Mouse (Mus musculus) CH12.LX (cell line): ENCODE results near the gene Enpp1. TPM values are rescaled to one million over a fixed set of nuclear protein-coding genes. Genes with fewer than 3 reads are reported as not detected.
A peak's percentile ranks its signal among the peaks of the same experiment; 100 is the strongest.

ENCODE experiments used
- DNase-seq: peaks from one replicate; pipeline ENCODE4 v3.0.0-alpha.2; 2013; ENCODE audit errors: extremely low read depth
- H3K27ac ChIP-seq: 2 replicates; pipeline ENCODE4 v1.5.1; 2012; ENCODE audit warnings: low read depth, mild to moderate bottlenecking, control low read depth, moderate library complexity; ENCODE audit not compliant: insufficient read depth
- H3K27me3 ChIP-seq: replicated peaks from 2 replicates; pipeline ENCODE3; 2012; ENCODE audit warnings: inconsistent platforms
- H3K36me3 ChIP-seq, 2 experiments: replicated peaks in 1 of 2; 2 replicates each; pipeline versions ENCODE3 to v1.6.1; 2012; ENCODE audit warnings: inconsistent platforms in 1 of 2, low read length in 1 of 2, mild to moderate bottlenecking in 1 of 2, mixed read lengths in 1 of 2, moderate library complexity in 1 of 2; ENCODE audit not compliant: control insufficient read depth in 1 of 2, insufficient read depth in 1 of 2
- H3K4me1 ChIP-seq, 2 experiments: 2 replicates each; pipeline ENCODE4 v1.6.1; 2012; ENCODE audit warnings: inconsistent platforms in 1 of 2, moderate library complexity in 1 of 2; ENCODE audit not compliant: insufficient read depth in 2 of 2, control insufficient read depth in 1 of 2
- H3K4me2 ChIP-seq: 2 replicates; pipeline ENCODE4 v1.6.1; 2012; ENCODE audit warnings: low read depth, mild to moderate bottlenecking, control low read depth; ENCODE audit not compliant: poor library complexity, insufficient read depth, severe bottlenecking
- H3K4me3 ChIP-seq, 3 experiments: fragments of 150-350 bp in 1 of 3; sonication (generic) in 1 of 3; replicated peaks in 1 of 3; 2 replicates each; pipeline versions ENCODE3 to v1.5.1; 2011 to 2012; ENCODE audit warnings: low read depth in 2 of 3, low read length in 2 of 3, mild to moderate bottlenecking in 2 of 3, moderate library complexity in 2 of 3, control low read depth in 1 of 3, improper control_type of control experiment in 1 of 3, inconsistent platforms in 1 of 3, mixed read lengths in 1 of 3; ENCODE audit not compliant: poor library complexity in 1 of 3
- H3K79me2 ChIP-seq: replicated peaks from 2 replicates; pipeline ENCODE4 v1.6.1; 2012; ENCODE audit warnings: mild to moderate bottlenecking, moderate library complexity; ENCODE audit not compliant: control insufficient read depth, poor library complexity, insufficient read depth, severe bottlenecking; ENCODE audit errors: extremely low read depth
- H3K9ac ChIP-seq: 2 replicates; pipeline ENCODE4 v1.6.1; 2012; ENCODE audit warnings: low read depth, mild to moderate bottlenecking, control low read depth, moderate library complexity; ENCODE audit not compliant: insufficient read depth
- H3K9me3 ChIP-seq: replicated peaks from 2 replicates; pipeline ENCODE3; 2012; ENCODE audit warnings: low read length, inconsistent platforms, mixed read lengths
- EP300 ChIP-seq: IDR thresholded peaks from 2 replicates; pipeline ENCODE4 v1.6.1; 2011; ENCODE audit warnings: low read length, improper control_type of control experiment
- HCFC1 ChIP-seq: IDR thresholded peaks from 2 replicates; pipeline ENCODE4 v1.6.1; 2012; ENCODE audit warnings: low read depth, mild to moderate bottlenecking, inconsistent platforms, low read length, improper control_type of control experiment
- JUN ChIP-seq: IDR thresholded peaks from 2 replicates; pipeline ENCODE4 v1.6.1; 2011; ENCODE audit warnings: low read depth, mild to moderate bottlenecking, low read length, improper control_type of control experiment, moderate library complexity; ENCODE audit not compliant: insufficient read depth
- KAT2A ChIP-seq: IDR thresholded peaks from 2 replicates; pipeline ENCODE4 v1.6.1; 2012; ENCODE audit warnings: low read length, improper control_type of control experiment, inconsistent platforms; ENCODE audit not compliant: insufficient replicate concordance
- MAFK ChIP-seq: IDR thresholded peaks from 2 replicates; pipeline ENCODE4 v1.6.1; 2011; ENCODE audit warnings: low read length, improper control_type of control experiment; ENCODE audit not compliant: insufficient replicate concordance
- MAX ChIP-seq: IDR thresholded peaks from 2 replicates; pipeline ENCODE4 v1.6.1; 2011; ENCODE audit warnings: low read length, improper control_type of control experiment
- MAZ ChIP-seq: IDR thresholded peaks from 2 replicates; pipeline ENCODE4 v1.6.1; 2012; ENCODE audit warnings: low read depth, mild to moderate bottlenecking, inconsistent platforms, low read length, improper control_type of control experiment, moderate library complexity
- MEF2A ChIP-seq: IDR thresholded peaks from 2 replicates; pipeline ENCODE4 v1.6.1; 2014; ENCODE audit warnings: low read depth, mild to moderate bottlenecking, inconsistent platforms, low read length, improper control_type of control experiment, borderline replicate concordance
- MXI1 ChIP-seq: IDR thresholded peaks from 2 replicates; pipeline ENCODE4 v1.6.1; 2011; ENCODE audit warnings: mild to moderate bottlenecking, low read depth, low read length, improper control_type of control experiment
- MYC ChIP-seq: IDR thresholded peaks from 2 replicates; pipeline ENCODE4 v1.6.1; 2011; ENCODE audit warnings: low read depth, mild to moderate bottlenecking, improper control_type of control experiment, low read length
- NRF1 ChIP-seq: IDR thresholded peaks from 2 replicates; pipeline ENCODE4 v1.6.1; 2014; ENCODE audit warnings: low read depth, mild to moderate bottlenecking, inconsistent platforms, low read length, improper control_type of control experiment, moderate library complexity
- PAX5 ChIP-seq: IDR thresholded peaks from 2 replicates; pipeline ENCODE4 v1.6.1; 2012; ENCODE audit warnings: low read length, inconsistent platforms, mixed read lengths
- SMC3 ChIP-seq: IDR thresholded peaks from 2 replicates; pipeline ENCODE4 v1.6.1; 2011; ENCODE audit warnings: low read depth, low read length, improper control_type of control experiment
- TBP ChIP-seq: conservative IDR thresholded peaks from 2 replicates; pipeline ENCODE4 v1.6.1; 2011; ENCODE audit warnings: low read depth, low read length, improper control_type of control experiment
- TCF12 ChIP-seq: IDR thresholded peaks from 2 replicates; pipeline ENCODE4 v1.6.1; 2014; ENCODE audit warnings: low read depth, mild to moderate bottlenecking, inconsistent platforms, low read length, improper control_type of control experiment
- UBTF ChIP-seq: IDR thresholded peaks from 2 replicates; pipeline ENCODE4 v1.6.1; 2012; ENCODE audit warnings: low read depth, mild to moderate bottlenecking, inconsistent platforms, low read length, improper control_type of control experiment, moderate library complexity
- USF1 ChIP-seq: IDR thresholded peaks from 2 replicates; pipeline ENCODE4 v1.6.1; 2014; ENCODE audit warnings: low read depth, mild to moderate bottlenecking, inconsistent platforms, low read length, improper control_type of control experiment
- USF2 ChIP-seq: conservative IDR thresholded peaks from 2 replicates; pipeline ENCODE4 v1.6.1; 2011; ENCODE audit warnings: low read depth, low read length, improper control_type of control experiment
- ZC3H11A ChIP-seq: IDR thresholded peaks from 2 replicates; pipeline ENCODE4 v1.6.1; 2012; ENCODE audit warnings: low read depth, mild to moderate bottlenecking, inconsistent platforms, low read length, improper control_type of control experiment
- ZKSCAN1 ChIP-seq: IDR thresholded peaks from 2 replicates; pipeline ENCODE4 v1.6.1; 2012; ENCODE audit warnings: low read depth, inconsistent platforms, low read length, improper control_type of control experiment, borderline replicate concordance
- ZMIZ1 ChIP-seq: IDR thresholded peaks from 2 replicates; pipeline ENCODE4 v1.6.1; 2012; ENCODE audit warnings: low read depth, mild to moderate bottlenecking, inconsistent platforms, low read length, improper control_type of control experiment
- ZNF384 ChIP-seq: IDR thresholded peaks from 2 replicates; pipeline ENCODE4 v1.6.1; 2012; ENCODE audit warnings: low read depth, low read length, improper control_type of control experiment, inconsistent platforms
- dilution Hi-C: fragments of 300-500 bp; cut with MboI; formaldehyde crosslinking; loops from 2 replicates; pipeline ENCODE4 v1.14.3; 2020; ENCODE audit warnings: low sequenced_read_pairs; ENCODE audit not compliant: extremely low pct_unique_long_range_greater_than_20kb, extremely low pct_ligation_motif_present
- in situ Hi-C: fragments of 300-500 bp; cut with MboI; formaldehyde crosslinking; loops from 3 replicates; pipeline ENCODE4 v1.14.3; 2019; ENCODE audit warnings: low sequenced_read_pairs, low pct_ligation_motif_present, low pct_unique_long_range_greater_than_20kb, mixed read lengths
- polyA plus RNA-seq: library from polyadenylated mRNA; unstranded; fragments of >175 nt; gene quantifications from 2 replicates; pipeline ENCODE4 v1.2.1, GENCODE M21; 2012; ENCODE audit warnings: low read depth; ENCODE audit not compliant: insufficient read length
- total RNA-seq, 2 experiments: library from RNA; depleted of rRNA; stranded (reverse); fragments of 300-350 nt in 1 of 2; fragments of >200 nt in 1 of 2; gene quantifications; 2 replicates each; pipeline ENCODE4 v1.2.3; 2012 to 2014

Gene Enpp1
- total and polyA plus RNA-seq, 3 experiments: 0.58 to 2.8 (median 0.87) TPM

GRCm38 (mm10) chr10:24650990-24651569 lies 60.9 kb downstream of the Enpp1 start (continued):
- TF ChIP-seq MEF2A: no peak
- peak; percentile 73; the same call in 1 of the 2 replicates for TF ChIP-seq MYC
- TF ChIP-seq PAX5: no peak
- TF ChIP-seq JUN: no peak
- 0 out of 2 replicates have a peak, but pooled peaks have one; percentile 46 for TF ChIP-seq UBTF
- TF ChIP-seq, all 38 proteins: peak for 7

DNA sequence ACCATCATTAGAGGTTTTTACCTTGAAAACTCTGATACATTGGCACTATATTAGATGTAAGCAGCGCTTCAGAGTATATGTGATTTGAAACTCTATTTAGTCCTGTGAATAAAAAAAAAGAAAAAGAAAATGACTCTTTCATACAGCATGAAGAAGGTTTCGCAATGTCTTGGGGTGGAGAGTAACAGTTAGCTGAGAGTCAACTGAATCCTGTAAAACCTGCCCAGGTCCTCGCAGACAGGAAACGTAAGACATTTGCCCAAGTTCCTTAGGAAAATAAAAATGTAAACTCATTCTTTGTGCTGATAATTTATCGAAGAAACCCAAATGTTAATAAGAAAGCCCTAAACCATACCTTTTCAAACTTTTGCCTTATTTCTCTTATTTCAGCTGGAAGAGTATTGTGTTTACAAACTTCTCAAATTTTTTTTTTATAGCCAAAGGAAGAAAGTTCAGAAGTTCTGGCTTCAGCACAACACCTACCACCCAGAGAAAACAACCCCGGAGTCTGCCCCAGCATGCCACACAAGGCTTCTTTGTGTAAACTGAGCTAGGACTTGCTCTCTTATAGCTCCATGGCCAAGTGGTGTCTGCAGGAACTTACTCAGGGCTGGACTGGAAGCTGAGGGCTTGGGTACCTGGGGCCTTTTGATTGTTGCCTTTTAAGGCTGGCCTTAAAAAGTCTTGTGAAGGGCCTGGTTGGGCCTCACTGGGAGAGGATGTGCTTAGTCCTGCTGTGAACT lies 63.8 kb downstream of the Enpp1 start:
- H3K4me2 ChIP-seq: no peak overlapping the region
- H3K4me3 ChIP-seq: no peak overlapping the region
- H3K9me3 ChIP-seq: no peaks in the 10 kb centered on the region
- TF ChIP-seq ZKSCAN1: no peak
- TF ChIP-seq UBTF: no peak
- no peak for TF ChIP-seq ZNF384
- TF ChIP-seq TBP: no peak
- no peak for TF ChIP-seq MAFK
- no peak for TF ChIP-seq SMC3
- TF ChIP-seq USF2: no peak
- TF ChIP-seq MAZ: no peak
- no peak for TF ChIP-seq EP300
- TF ChIP-seq KAT2A: no peak
- TF ChIP-seq JUN: no peak
- TF ChIP-seq TCF12: no peak
- TF ChIP-seq MAX: no peak
- in situ Hi-C loops (loop anchor here (25.0 kb wide), 1 partner anchor 189 kb away; the partner anchor contains the start of gene Enpp3), dilution Hi-C loops (no loop called here)
- H3K79me2 ChIP-seq: no peaks in the 10 kb centered on the region
- no peak overlapping the region for H3K27ac ChIP-seq
- no peaks in the 10 kb centered on the region for H3K27me3 ChIP-seq
- DNase-seq: no peak
- H3K36me3 ChIP-seq: no peaks in the 10 kb centered on the region
- no peak overlapping the region for H3K9ac ChIP-seq
- peaks cover 5% of the 10 kb centered on the region in 2 experiments for H3K4me1 ChIP-seq

DNA sequence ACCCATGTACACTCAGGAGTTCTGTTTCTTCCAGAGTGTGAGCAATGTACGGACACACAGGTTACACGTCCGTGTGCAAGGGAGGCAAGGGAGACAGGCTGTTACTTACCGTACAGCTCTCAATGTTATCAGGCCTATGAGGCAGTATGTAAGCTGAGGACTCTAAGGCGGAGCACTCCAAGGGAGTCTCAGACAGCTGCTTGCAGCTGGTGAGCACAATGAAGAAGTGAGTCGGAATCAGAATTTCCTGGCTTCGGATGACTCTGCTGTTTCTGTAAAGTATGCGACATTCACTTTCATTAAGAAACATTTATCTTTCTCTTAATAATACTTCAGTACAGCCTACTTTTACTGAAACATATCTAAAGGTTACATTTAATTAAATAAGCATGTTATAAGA lies 66.8 kb downstream of the Enpp1 start:
- DNase-seq: no peak
- Histone ChIP-seq H3K4me3 (no peak overlapping the region), H3K27ac (no peak overlapping the region), H3K79me2 (no peaks in the 10 kb centered on the region), H3K4me2 (no peak overlapping the region), H3K9me3 (no peaks in the 10 kb centered on the region), H3K4me1 (peaks cover 12 to 29% of the 10 kb centered on the region in 2 experiments), H3K27me3 (no peaks in the 10 kb centered on the region), H3K9ac (no peak overlapping the region), H3K36me3 (no peaks in the 10 kb centered on the region)
- dilution Hi-C loops: no loop called here
- in situ Hi-C loops: loop anchor here (25.0 kb wide), 1 partner anchor 192 kb away; the partner anchor contains the start of gene Enpp3
- TF ChIP-seq ZNF384: no peak
- TF ChIP-seq NRF1: no peak
- TF ChIP-seq UBTF: no peak
- TF ChIP-seq MYC: no peak
- TF ChIP-seq ZC3H11A: no peak
- no peak for TF ChIP-seq MAX
- no peak for TF ChIP-seq TBP
- no peak for TF ChIP-seq USF2
- no peak for TF ChIP-seq TCF12
- no peak for TF ChIP-seq ZMIZ1
- no peak for TF ChIP-seq KAT2A
- TF ChIP-seq USF1: no peak
- TF ChIP-seq HCFC1: no peak
- TF ChIP-seq MXI1: no peak
- no peak for TF ChIP-seq SMC3
